Mouse (Mus musculus): ENCODE results near the gene Irak1bp1.

The Irak1bp1 gene

GRCm38 (mm10) chr9:82829007-82829689, at the start of gene Irak1bp1:
Gene Irak1bp1 (plus strand): TSS chr9:82829540.
- DNase-seq, result no peak

- no peak for DNase-seq
Measured at GRCm38 (mm10) chr9:82788375-82788774, 41.0 kb upstream of the Irak1bp1 start.

GRCm38 (mm10) chr9:82800360-82800759, 29.0 kb upstream of the Irak1bp1 start:
- DNase-seq, result no peak

- no peak for DNase-seq
Measured at GRCm38 (mm10) chr9:82807129-82807528, 22.2 kb upstream of the Irak1bp1 start.

- DNase-seq, result no peak
Measured at GRCm38 (mm10) chr9:82807635-82808034, 21.7 kb upstream of the Irak1bp1 start.

- no peak for DNase-seq
Measured at GRCm38 (mm10) chr9:82812172-82812963, 17.0 kb upstream of the Irak1bp1 start.

- DNase-seq, result no peak
Measured at GRCm38 (mm10) chr9:82814536-82814935, 14.8 kb upstream of the Irak1bp1 start.

- DNase-seq, result no peak
Measured at GRCm38 (mm10) chr9:82815257-82815785, 14.0 kb upstream of the Irak1bp1 start.

GRCm38 (mm10) chr9:82826426-82826825, 2.9 kb upstream of the Irak1bp1 start:
- DNase-seq, result no peak

GRCm38 (mm10) chr9:82829693-82830430, 522 bp downstream of the Irak1bp1 start:
- peak; percentile 80 to 89 for DNase-seq

- DNase-seq, result no peak
Measured at GRCm38 (mm10) chr9:82831891-82832290, 2.6 kb downstream of the Irak1bp1 start.

- no peak for DNase-seq
Measured at GRCm38 (mm10) chr9:82835921-82836320, 6.6 kb downstream of the Irak1bp1 start.

- DNase-seq, result no peak
Measured at GRCm38 (mm10) chr9:82842671-82843070, 13.3 kb downstream of the Irak1bp1 start.

GRCm38 (mm10) chr9:82854040-82854439, 24.7 kb downstream of the Irak1bp1 start:
- no peak for DNase-seq

GRCm38 (mm10) chr9:82854973-82855614, 25.8 kb downstream of the Irak1bp1 start:
- DNase-seq, result no peak

- DNase-seq, result no peak
Measured at GRCm38 (mm10) chr9:82856241-82856640, 26.9 kb downstream of the Irak1bp1 start.

GRCm38 (mm10) chr9:82860805-82861204, 31.5 kb downstream of the Irak1bp1 start:
- no peak for DNase-seq

GRCm38 (mm10) chr9:82861316-82861715, 32.0 kb downstream of the Irak1bp1 start:
- DNase-seq, result no peak

GRCm38 (mm10) chr9:82861775-82862430, 32.6 kb downstream of the Irak1bp1 start:
- DNase-seq, result no peak

GRCm38 (mm10) chr9:82866121-82866520, 36.8 kb downstream of the Irak1bp1 start:
- DNase-seq, result no peak

- no peak for DNase-seq
Measured at GRCm38 (mm10) chr9:82867698-82868097, 38.4 kb downstream of the Irak1bp1 start.

GRCm38 (mm10) chr9:82877078-82877477, 47.7 kb downstream of the Irak1bp1 start:
- no peak for DNase-seq

All from lung, postnatal 4 days (tissue).